Mouse (Mus musculus) liver, embryonic 15.5 days (tissue): ENCODE measurements around the gene Gm20458. TPM values are rescaled to one million over a fixed set of nuclear protein-coding genes. Genes with fewer than 3 reads are reported as not detected.

ENCODE experiments used
- ATAC-seq: fragments of 200-750 bp; cut with Nextera tagmentation; 2 replicates; pipeline ENCODE4 v1.8.0; 2017; ENCODE audit warnings: moderate number of reproducible peaks, mild to moderate bottlenecking, moderate library complexity; ENCODE audit not compliant: insufficient read depth
- H3K27ac ChIP-seq: fragments of 300-500 bp; sonication (generic); replicated peaks from 2 replicates; pipeline ENCODE4 v1.5.1; 2015; ENCODE audit warnings: mild to moderate bottlenecking, inconsistent platforms
- H3K27me3 ChIP-seq: fragments of 300-500 bp; sonication (generic); 2 replicates; pipeline ENCODE4 v1.6.1; 2015; ENCODE audit warnings: mild to moderate bottlenecking, inconsistent platforms
- H3K36me3 ChIP-seq: fragments of 300-500 bp; sonication (generic); replicated peaks from 2 replicates; pipeline ENCODE4 v1.6.1; 2015; ENCODE audit warnings: moderate library complexity, mild to moderate bottlenecking, inconsistent platforms
- H3K4me1 ChIP-seq: fragments of 300-500 bp; sonication (generic); replicated peaks from 2 replicates; pipeline ENCODE4 v1.6.1; 2015; ENCODE audit warnings: inconsistent platforms
- H3K4me2 ChIP-seq: fragments of 300-500 bp; sonication (generic); 2 replicates; pipeline ENCODE4 v1.6.1; 2015; ENCODE audit warnings: moderate library complexity, mild to moderate bottlenecking, inconsistent platforms
- H3K4me3 ChIP-seq: fragments of 300-500 bp; sonication (generic); replicated peaks from 2 replicates; pipeline ENCODE4 v1.5.1; 2015; ENCODE audit warnings: mild to moderate bottlenecking, inconsistent platforms
- H3K9ac ChIP-seq: fragments of 300-500 bp; sonication (generic); 2 replicates; pipeline ENCODE4 v1.6.1; 2015; ENCODE audit warnings: moderate library complexity, mild to moderate bottlenecking, inconsistent platforms
- H3K9me3 ChIP-seq: fragments of 300-500 bp; sonication (generic); replicated peaks from 2 replicates; pipeline ENCODE4 v1.6.1; 2016; ENCODE audit warnings: inconsistent platforms
- WGBS: fragments of 180-500 bp; shearing (Covaris S2); methylation state at CpG from one replicate; pipeline ENCODE4 v1.1.7; 2015; ENCODE audit warnings: mixed read lengths; ENCODE audit not compliant: insufficient replicate concordance; 5-methylcytosine and 5-hydroxymethylcytosine counted together
- polyA plus RNA-seq: library from polyadenylated mRNA; unstranded; fragments of >200 nt; fragmentation: Nextera tagmentation; extraction: Ambion mirVana; gene quantifications from 2 replicates; pipeline ENCODE4 v1.2.1, GENCODE M21; 2015

Gm20458 gene
- polyA plus RNA-seq, 1 experiment from 2014 or later = 5.0 TPM

DNA sequence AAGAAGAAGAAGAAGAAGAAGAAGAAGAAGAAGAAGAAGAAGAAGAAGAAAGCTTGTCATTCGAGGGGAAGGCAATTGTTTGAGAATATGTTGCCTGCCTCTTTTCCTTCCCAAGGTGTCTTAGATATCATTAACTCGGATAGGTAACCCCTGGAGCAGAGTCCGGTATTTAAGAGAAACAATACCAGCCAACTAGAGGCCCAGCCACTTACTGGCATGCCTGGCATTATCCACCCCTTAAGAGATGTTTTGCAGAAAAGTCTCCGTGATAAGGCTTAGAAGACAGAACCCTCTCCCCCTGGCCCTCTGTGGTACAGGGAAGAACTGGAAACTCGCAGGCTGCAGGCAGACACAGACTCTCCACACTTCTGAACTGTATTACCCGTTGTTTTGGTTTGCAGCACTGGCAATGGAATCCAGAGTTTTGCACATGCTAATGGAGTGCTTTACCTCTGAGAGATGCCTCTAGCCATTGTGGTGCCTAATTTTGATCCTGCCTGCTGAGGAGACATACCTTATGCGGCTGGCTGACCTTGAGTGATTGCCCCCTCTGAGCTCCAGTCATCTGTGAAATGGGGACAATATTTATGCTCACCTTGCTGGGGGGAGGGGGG, 6.8 kb upstream of the Gm20458 start:
- Histone ChIP-seq H3K4me3 (no peak overlapping the region), H3K9ac (no peak overlapping the region), H3K27me3 (peaks cover 4% of the 10 kb centered on the region; the same call in 1 of the 2 replicates), H3K27ac (peak overlapping the region; percentile 49; the same call in 1 of the 2 replicates), H3K9me3 (no peaks in the 10 kb centered on the region), H3K4me2 (no peak overlapping the region), H3K4me1 (peaks cover 22% of the 10 kb centered on the region; the same call in 1 of the 2 replicates), H3K36me3 (no peaks in the 10 kb centered on the region)
- 50% methylated on average over 7 of the region's 7 CpGs for WGBS
- ATAC-seq = no peak

DNA sequence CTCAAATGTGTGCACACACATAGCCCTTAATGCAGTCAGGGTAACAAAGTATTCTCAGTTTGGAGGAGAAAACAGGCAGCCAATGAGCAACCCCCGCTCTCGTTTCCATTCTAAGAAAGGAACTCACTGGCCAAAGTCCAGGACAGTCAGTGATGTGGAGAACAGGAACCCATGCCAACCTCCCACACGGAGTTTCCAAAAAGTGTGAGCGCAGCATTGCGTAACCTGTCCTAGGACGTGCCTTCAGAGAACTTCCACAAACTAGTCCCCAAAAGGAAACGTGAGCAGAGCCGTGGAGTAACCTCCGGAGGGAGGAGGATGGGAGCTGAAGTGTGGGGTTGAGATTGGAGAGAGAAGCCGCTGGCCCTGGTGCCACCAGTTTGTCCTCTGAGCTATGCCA, 5.9 kb upstream of the Gm20458 start:
- WGBS = 39% methylated on average over 10 of the region's 10 CpGs
- Histone ChIP-seq H3K27ac (peak overlapping the region; percentile 49), H3K9ac (no peak overlapping the region), H3K4me2 (no peak overlapping the region), H3K9me3 (no peaks in the 10 kb centered on the region), H3K27me3 (peaks cover 4% of the 10 kb centered on the region; the same call in 1 of the 2 replicates), H3K4me3 (no peak overlapping the region), H3K36me3 (no peaks in the 10 kb centered on the region), H3K4me1 (peaks cover 22% of the 10 kb centered on the region; the same call in 1 of the 2 replicates)
- ATAC-seq = no peak; the same call in 1 of the 2 replicates

DNA sequence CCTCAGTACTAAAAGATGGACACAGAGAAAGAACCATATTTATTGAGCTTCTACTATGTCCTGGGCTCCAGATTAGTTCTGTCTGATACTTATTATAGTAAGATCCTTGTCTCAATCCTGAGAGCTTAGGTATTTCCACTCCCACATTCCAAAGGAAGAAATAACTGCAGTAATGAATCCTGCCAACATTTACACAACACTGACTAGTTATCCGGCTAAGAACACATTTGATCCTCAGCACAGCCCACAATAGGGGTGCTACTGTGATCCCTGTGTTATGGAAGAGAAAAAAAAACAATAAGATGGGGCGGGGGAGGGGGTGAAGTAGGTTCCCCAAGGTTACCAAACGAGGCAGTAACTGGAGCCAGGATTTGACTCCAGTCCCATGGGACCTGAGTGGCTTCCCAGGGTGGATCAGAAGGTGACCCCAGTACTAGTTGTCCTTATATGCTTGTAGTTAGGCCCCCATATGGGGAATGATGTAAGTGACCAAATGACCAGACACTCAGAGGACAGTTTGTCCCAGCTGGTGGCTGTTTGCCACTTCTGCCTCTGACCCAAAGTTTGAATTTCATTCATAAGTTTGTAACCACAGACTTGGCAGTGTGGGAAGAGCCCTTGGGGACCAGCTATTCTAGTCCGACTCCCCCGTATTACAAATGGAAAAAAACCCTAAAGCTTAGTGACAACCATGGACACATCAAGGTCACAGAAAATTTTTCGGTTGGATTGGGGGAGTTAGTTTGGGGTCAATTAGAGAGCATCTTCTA, 5.2 kb upstream of the Gm20458 start:
- Histone ChIP-seq H3K27me3 (peaks cover 4% of the 10 kb centered on the region; the same call in 1 of the 2 replicates), H3K27ac (peak overlapping the region; percentile 35), H3K9ac (no peak overlapping the region), H3K4me3 (no peak overlapping the region), H3K4me2 (no peak overlapping the region), H3K36me3 (no peaks in the 10 kb centered on the region), H3K9me3 (no peaks in the 10 kb centered on the region), H3K4me1 (peaks cover 22% of the 10 kb centered on the region; the same call in 1 of the 2 replicates)
- WGBS = 46% methylated on average over 6 of the region's 6 CpGs
- no peak for ATAC-seq

DNA sequence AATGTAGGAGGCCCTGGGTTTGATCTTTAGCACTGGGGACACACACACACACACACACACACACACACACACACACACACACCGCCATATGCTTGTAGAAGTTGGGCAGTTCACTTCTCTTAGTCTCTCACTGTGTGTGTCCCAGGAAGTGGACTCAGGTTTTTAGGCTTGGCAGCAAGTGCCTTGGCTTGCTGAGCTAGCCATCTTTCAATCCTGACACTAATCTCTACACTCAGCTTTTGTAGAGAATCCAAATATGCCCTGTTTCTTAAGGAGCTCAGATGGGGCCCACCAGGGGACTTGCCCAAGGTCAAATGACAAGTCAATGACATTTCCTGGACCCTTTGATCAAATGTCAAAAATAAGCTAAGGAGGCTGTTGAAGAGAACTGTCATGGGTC, 4.4 kb upstream of the Gm20458 start:
- Histone ChIP-seq H3K9ac (no peak overlapping the region), H3K9me3 (no peaks in the 10 kb centered on the region), H3K27me3 (peaks cover 4% of the 10 kb centered on the region; the same call in 1 of the 2 replicates), H3K4me2 (no peak overlapping the region), H3K4me1 (peaks cover 23% of the 10 kb centered on the region), H3K36me3 (no peaks in the 10 kb centered on the region), H3K4me3 (no peak overlapping the region), H3K27ac (peak overlapping the region; percentile 55; the same call in 1 of the 2 replicates)
- ATAC-seq = no peak
- 59% methylated on average over 1 of the region's 1 CpGs for WGBS

DNA sequence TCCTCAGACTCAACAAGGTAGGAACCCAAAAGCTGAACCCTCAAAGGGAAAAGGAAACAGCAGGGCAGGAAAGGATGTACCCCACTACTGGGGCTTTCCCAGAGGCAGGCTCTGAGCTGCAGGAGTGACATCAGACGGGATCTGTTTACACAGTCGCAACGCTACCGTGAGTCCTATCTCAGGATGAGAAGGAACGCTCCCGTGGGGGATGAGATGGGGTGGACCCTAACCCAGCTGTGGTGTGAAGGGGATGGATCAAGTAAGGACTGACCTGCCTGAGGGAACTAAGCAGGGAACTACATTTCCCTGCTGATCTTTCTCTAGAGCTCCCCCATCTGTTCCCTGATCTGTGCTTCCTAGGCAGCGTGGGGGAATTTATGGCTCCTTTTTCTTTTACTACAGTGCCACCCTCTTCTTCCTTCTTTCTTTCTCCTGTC, 3.9 kb upstream of the Gm20458 start, which contains the start of gene Sys1:
Sys1 (plus strand) TSS at position 101 of the 437 bp plus-strand sequence.
- H3K4me3 ChIP-seq = no peak within 1 kb of the TSS
- 7% methylated on average over 7 of the region's 7 CpGs for WGBS

DNA sequence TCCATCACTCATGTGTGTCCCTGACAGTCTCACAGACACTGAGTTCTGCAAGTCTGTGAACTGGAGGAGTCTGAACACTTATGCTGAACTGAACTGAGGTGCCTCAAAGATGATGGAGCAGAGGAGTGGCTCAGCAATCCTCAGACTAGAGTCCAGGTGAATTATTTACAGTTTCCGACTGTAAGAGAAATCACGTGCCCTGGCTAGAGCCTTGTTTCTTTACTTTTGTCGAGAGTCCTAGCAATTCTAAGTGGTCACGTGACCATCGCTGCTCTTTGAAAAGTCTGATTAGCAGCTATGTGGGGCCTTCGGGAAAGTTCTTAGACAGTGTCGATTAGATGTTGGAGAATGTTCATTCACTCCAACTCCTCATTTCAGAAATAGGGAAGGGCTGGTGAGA, 2.8 kb upstream of the Gm20458 start:
- H3K36me3 ChIP-seq = no peaks in the 10 kb centered on the region; the same call in 1 of the 2 replicates
- no peak for ATAC-seq
- H3K4me2 ChIP-seq = peak overlapping the region; percentile 23
- peak overlapping the region; percentile 71 for H3K27ac ChIP-seq
- H3K4me1 ChIP-seq = peaks cover 37% of the 10 kb centered on the region
- H3K4me3 ChIP-seq = no peak overlapping the region
- no peaks in the 10 kb centered on the region for H3K9me3 ChIP-seq
- peaks cover 4% of the 10 kb centered on the region; the same call in 1 of the 2 replicates for H3K27me3 ChIP-seq
- no peak overlapping the region for H3K9ac ChIP-seq
- WGBS = 46% methylated on average over 7 of the region's 7 CpGs

More for the DNA sequence above, 3.9 kb upstream of the Gm20458 start, which contains the start of gene Sys1:
- no peak for ATAC-seq
- no peaks in the 10 kb centered on the region for H3K36me3 ChIP-seq
- H3K27me3 ChIP-seq = peaks cover 4% of the 10 kb centered on the region; the same call in 1 of the 2 replicates
- H3K4me1 ChIP-seq = peaks cover 28% of the 10 kb centered on the region
- H3K27ac ChIP-seq = peak within 1 kb of the TSS; percentile 71; the same call in 1 of the 2 replicates
- no peaks in the 10 kb centered on the region for H3K9me3 ChIP-seq
- no peak within 1 kb of the TSS for H3K9ac ChIP-seq
- peak within 1 kb of the TSS; percentile 23 for H3K4me2 ChIP-seq

DNA sequence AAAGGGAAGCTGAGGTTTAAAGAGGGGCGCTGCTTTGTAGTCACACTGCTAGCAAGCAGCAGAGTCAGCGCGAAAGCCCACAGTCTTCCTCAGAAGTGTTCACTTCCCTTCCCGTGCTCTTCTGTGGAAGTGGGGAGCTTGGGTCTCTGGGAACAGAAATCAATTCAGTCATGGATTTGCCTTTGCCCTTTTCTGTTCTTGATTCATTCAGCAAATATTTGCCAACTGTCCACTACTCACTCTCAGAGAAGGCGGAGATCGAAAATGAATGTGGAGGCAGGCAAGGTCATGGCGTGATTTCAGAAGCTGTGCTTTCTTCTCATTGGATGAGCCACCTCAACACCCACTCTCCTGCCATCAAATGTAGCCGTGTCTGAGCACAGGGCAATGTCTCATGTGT, 2.2 kb upstream of the Gm20458 start:
- H3K9ac ChIP-seq = no peak overlapping the region
- WGBS = 45% methylated on average over 8 of the region's 8 CpGs
- peak overlapping the region; percentile 20; the same call in 1 of the 2 replicates for H3K4me2 ChIP-seq
- peaks cover 40% of the 10 kb centered on the region for H3K4me1 ChIP-seq
- H3K36me3 ChIP-seq = peaks cover 4% of the 10 kb centered on the region; the same call in 1 of the 2 replicates
- no peak overlapping the region for H3K4me3 ChIP-seq
- peak overlapping the region; percentile 71 for H3K27ac ChIP-seq
- H3K9me3 ChIP-seq = no peaks in the 10 kb centered on the region
- H3K27me3 ChIP-seq = peaks cover 4% of the 10 kb centered on the region; the same call in 1 of the 2 replicates
- ATAC-seq = peak; percentile 11; the same call in 1 of the 2 replicates

DNA sequence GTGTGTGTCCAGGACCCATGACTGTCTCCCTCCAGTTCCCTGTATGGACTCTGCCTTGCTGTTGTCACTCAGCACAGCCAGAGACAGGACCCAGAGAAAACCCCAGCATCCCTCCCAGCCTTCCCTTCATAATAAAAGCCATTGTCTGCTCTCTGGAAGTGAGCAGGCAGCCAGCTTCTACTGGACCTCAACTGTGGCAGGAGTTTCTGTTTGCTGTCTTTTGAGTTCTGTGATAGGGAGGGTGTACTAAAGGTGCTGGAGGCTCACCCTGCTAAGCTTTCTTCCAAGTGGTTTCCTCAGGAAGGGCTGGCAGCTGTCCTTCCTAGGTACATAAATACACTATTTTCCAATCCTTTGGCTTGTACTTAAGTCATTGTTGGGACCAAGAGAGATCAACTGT, 4.4 kb downstream of the Gm20458 start:
- peaks cover 22% of the 10 kb centered on the region for H3K36me3 ChIP-seq
- H3K4me1 ChIP-seq = peaks cover 22% of the 10 kb centered on the region
- H3K4me3 ChIP-seq = no peak overlapping the region
- H3K4me2 ChIP-seq = no peak overlapping the region
- no peaks in the 10 kb centered on the region for H3K27me3 ChIP-seq
- no peak overlapping the region for H3K9ac ChIP-seq
- H3K9me3 ChIP-seq = no peaks in the 10 kb centered on the region
- H3K27ac ChIP-seq = no peak overlapping the region
- no peak for ATAC-seq

DNA sequence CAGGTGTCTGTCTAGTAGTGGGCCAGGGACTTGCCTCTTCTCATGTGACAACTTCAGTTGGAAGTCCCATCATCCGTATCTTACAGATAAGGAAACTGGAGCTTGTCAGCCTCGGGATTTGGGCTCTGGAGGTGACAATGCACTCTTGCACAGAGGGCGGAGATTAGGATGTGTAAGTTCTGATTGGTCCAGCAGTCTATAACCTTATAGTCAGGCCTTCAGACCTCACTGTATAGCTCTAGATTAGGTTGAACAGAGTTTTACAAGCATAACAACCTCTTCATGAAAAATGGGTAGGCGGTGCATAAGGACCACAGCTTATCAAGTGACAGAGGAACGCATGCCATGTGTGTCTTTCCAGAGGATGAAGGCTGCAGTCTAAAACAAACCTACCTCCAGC, 6.0 kb downstream of the Gm20458 start:
- no peak overlapping the region for H3K27ac ChIP-seq
- 47% methylated on average over 5 of the region's 5 CpGs for WGBS

DNA sequence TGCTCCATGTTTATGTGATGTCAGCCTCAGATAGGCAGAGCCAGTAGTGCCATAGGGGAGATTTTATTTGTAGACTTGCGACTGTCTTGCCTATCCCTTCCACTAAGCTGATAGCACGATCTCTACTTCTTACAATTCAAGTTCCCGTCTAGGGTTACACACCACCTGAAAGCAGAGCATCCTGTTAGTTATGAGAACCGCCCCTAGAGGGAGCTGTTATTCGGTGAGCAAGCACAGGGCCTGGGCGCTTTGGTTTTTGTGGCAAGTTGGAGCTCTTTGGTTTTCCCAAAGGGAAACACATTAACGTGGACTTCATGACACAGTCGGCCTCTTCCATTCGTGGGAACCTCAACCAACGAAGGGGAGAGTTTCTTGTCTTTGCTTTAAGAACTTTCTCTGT, 9.5 kb downstream of the Gm20458 start:
- peaks cover 5% of the 10 kb centered on the region for H3K4me1 ChIP-seq

More for the DNA sequence above, 6.0 kb downstream of the Gm20458 start:
- peak; percentile 50; the same call in 1 of the 2 replicates for ATAC-seq
- Histone ChIP-seq H3K4me2 (no peak overlapping the region), H3K9me3 (no peaks in the 10 kb centered on the region), H3K4me1 (peaks cover 17% of the 10 kb centered on the region), H3K36me3 (peaks cover 22% of the 10 kb centered on the region), H3K27me3 (no peaks in the 10 kb centered on the region), H3K9ac (no peak overlapping the region), H3K4me3 (no peak overlapping the region)

DNA sequence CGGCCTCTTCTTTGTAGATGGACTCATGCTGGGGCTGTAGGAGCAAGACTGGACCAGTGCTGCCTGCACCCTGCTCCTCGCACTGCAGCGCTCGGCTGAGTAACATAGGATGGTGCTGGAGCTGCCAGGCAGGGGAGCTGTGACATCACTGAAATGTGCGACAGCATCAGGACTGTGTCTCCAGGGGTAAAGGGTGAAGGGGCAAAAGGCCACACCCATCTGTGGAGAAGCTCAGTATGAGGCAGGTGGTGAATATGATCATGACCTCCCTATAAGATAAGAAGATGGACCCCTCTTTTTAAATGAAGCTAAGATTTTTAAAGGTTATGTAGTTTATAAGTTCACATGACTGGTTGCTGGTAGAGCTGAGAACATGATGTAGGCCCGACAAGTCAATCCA, 12.9 kb downstream of the Gm20458 start, which contains the start of gene Trp53tg5:
Trp53tg5 (minus strand) TSS at position 101 of the 400 bp plus-strand sequence.
- WGBS = 69% methylated on average over 6 of the region's 6 CpGs
- no peaks in the 10 kb centered on the region for H3K4me1 ChIP-seq
- no peaks in the 10 kb centered on the region for H3K9me3 ChIP-seq
- no peak within 1 kb of the TSS for H3K27ac ChIP-seq
- no peak for ATAC-seq
- H3K4me2 ChIP-seq = no peak within 1 kb of the TSS
- H3K4me3 ChIP-seq = no peak within 1 kb of the TSS
- no peaks in the 10 kb centered on the region for H3K27me3 ChIP-seq
- H3K9ac ChIP-seq = no peak within 1 kb of the TSS
- H3K36me3 ChIP-seq = 0 out of 2 replicates have a peak, but pooled peaks cover 6% of the 10 kb centered on the region

More for the DNA sequence above, 9.5 kb downstream of the Gm20458 start:
- 21% methylated on average over 10 of the region's 10 CpGs for WGBS
- no peaks in the 10 kb centered on the region for H3K27me3 ChIP-seq
- H3K27ac ChIP-seq = no peak overlapping the region
- H3K9me3 ChIP-seq = no peaks in the 10 kb centered on the region
- H3K4me2 ChIP-seq = no peak overlapping the region
- H3K4me3 ChIP-seq = no peak overlapping the region
- H3K36me3 ChIP-seq = peaks cover 7% of the 10 kb centered on the region
- no peak for ATAC-seq
- H3K9ac ChIP-seq = no peak overlapping the region
